Mouse (Mus musculus): ENCODE results near the gene Cadps2. TPM values are rescaled to one million over a fixed set of nuclear protein-coding genes. Genes with fewer than 3 reads are reported as not detected.

The Cadps2 gene
- polyA plus RNA-seq (2014; fragmentation: Illumina TruSeq; extraction: RNeasy Lipid Tissue Mini Kit (QIAGEN cat#74804); ENCODE audit: low read depth, low replicate concordance): 2.5 TPM

GRCm38 (mm10) chr6:23839009-23839811 lies at the start of gene Cadps2:
Cadps2 (minus strand) TSS chr6:23839421.

GRCm38 (mm10) chr6:23655036-23655435 lies 184.2 kb downstream of the Cadps2 start, which contains the start of gene Rnf148:
Rnf148 (minus strand) TSS chr6:23655136.

GRCm38 (mm10) chr6:23650205-23650604 lies 189.0 kb downstream of the Cadps2 start, which contains the start of gene Rnf133:
Rnf133 (minus strand) TSS chr6:23650305.

GRCm38 (mm10) chr6:23248313-23249052 lies 590.7 kb downstream of the Cadps2 start, which contains the start of gene Fezf1:
Fezf1 (minus strand) TSS chr6:23248362.

Other genes with a start within 250 kb of the Cadps2 start
- 578 TPM for gene Rnf133, start 189.1 kb downstream of the Cadps2 start, polyA plus RNA-seq (2014; fragmentation: Illumina TruSeq; extraction: RNeasy Lipid Tissue Mini Kit (QIAGEN cat#74804); ENCODE audit: low read depth, low replicate concordance)
- 107 TPM for gene Rnf148, start 184.3 kb downstream of the Cadps2 start, polyA plus RNA-seq (2014; fragmentation: Illumina TruSeq; extraction: RNeasy Lipid Tissue Mini Kit (QIAGEN cat#74804); ENCODE audit: low read depth, low replicate concordance)
- gene Tas2r118, start 130.6 kb upstream of the Cadps2 start, polyA plus RNA-seq (2014; fragmentation: Illumina TruSeq; extraction: RNeasy Lipid Tissue Mini Kit (QIAGEN cat#74804); ENCODE audit: low read depth, low replicate concordance): not detected

Measured in testis, adult 10 weeks (tissue).